Mouse (Mus musculus): ENCODE measurements around the gene Gm20855. TPM values are rescaled to one million over a fixed set of nuclear protein-coding genes. Genes with fewer than 3 reads are reported as not detected.
"Not testable (repeated sequence)": the region's sequence is repeated elsewhere in the genome, so short reads cannot be mapped to it uniquely, and the experiment has no call there.

The Gm20855 gene
- polyA plus RNA-seq (2015; fragmentation: Nextera tagmentation; extraction: Ambion mirVana) = not detected in 2 replicates

- H3K27ac ChIP-seq (ENCODE audit: low read length); H3K4me2 ChIP-seq (ENCODE audit: low read length); H3K9ac ChIP-seq (replicated peaks; ENCODE audit: low read depth, low read length); H3K36me3 ChIP-seq (ENCODE audit: control insufficient read depth, insufficient read depth); ATAC-seq; H3K9me3 ChIP-seq (ENCODE audit: control insufficient read depth, low read length); H3K4me3 ChIP-seq (replicated peaks; ENCODE audit: low read length); H3K4me1 ChIP-seq (replicated peaks; ENCODE audit: control insufficient read depth, insufficient read depth, low read length); H3K27me3 ChIP-seq (replicated peaks; ENCODE audit: control insufficient read depth, insufficient read depth, low read length): not testable (repeated sequence)
- WGBS = no CpG with 5 or more reads among the region's 6 CpGs
Observed at GRCm38 (mm10) chrY:35131733-35132132, at the start of gene Gm20855. Gm20855 (minus strand) TSS chrY:35131833.

Measured in forebrain, embryonic 16.5 days (tissue).